Mouse (Mus musculus): Measurements from ENCODE around the gene Ulk4.
A peak's percentile ranks its signal among the peaks of the same experiment; 100 is the strongest.
"Not testable (repeated sequence)": the region's sequence is repeated elsewhere in the genome, so short reads cannot be mapped to it uniquely, and the experiment has no call there.

Ulk4 gene

DNA sequence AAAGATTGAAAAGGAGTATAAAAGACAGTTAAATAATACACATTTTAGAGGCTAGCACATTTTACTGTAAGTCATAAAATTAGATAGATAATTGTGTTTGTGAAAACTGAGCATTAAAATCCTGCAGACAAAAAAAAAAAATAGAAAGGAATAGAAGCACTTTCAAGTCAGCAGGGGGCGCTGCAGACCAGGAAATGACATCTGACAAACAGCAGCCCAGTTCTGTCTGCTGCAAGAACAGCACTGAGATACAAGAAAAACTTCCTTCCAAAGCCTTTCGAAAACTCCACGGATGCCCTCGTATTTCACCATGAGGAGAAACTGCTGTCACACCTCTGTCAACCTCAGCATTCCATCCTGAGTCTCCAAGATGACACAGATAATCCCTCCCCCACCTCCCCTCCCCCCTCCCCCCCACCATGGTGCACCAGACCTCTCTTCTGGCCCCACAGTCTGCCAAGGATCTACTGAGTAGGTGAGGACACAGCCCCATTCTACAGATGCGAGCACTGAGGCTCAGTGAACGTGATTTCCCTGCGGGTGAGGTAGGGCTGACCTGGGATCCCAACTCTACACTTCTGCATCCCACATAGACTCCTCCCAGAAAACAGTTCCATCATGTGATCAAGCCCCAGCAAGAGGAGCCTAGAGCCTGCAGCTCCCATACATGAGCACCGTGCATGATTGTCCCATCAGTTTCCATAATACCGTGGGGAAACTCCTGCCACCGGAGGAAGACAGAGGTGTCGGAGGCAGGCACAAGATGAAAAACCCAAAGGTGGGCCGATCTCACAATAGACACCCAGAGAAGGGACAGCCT is 28.8 kb downstream of the Ulk4 start:
- peak; percentile 68 for DNase-seq

DNA sequence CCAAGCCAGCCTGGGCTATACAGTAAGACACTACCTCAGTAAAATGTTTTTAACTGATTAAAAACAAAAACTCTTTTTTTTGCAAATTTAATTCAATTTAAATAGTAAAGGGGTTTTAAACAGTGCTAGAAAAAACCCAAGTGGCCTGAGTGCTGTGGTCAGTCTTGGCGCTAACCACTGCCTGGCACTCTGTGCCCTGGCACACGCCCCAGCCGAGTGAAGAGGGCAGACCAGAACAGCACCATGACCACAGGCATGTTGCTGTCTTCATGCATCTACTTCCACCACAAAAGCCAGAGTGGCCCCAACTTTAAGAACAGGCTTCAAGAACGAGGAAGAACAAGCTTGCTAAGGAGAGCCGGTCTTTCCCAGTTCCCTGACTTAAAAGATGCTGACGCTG is 29.9 kb downstream of the Ulk4 start:
- DNase-seq, result no peak

DNA sequence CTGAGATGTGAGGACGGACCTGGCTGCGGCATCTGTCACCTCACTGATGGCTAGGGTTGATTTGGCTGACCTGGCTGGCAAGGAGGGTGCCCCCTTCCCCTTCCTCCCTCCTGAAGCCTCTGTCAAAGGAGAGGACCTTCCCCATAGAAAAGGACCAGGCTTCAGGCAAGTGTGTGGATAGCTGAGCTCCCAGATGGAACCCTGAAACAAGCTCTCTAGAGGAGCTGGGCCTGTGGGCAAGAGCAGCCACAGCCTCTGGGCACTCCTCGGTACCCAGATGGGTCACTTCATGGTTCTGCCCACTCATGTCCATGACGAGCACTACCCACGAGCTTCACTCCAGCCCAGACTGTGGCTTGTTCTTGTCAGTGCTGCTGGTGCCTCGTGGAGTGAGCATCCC is 34.7 kb downstream of the Ulk4 start:
- DNase-seq, result no peak

DNA sequence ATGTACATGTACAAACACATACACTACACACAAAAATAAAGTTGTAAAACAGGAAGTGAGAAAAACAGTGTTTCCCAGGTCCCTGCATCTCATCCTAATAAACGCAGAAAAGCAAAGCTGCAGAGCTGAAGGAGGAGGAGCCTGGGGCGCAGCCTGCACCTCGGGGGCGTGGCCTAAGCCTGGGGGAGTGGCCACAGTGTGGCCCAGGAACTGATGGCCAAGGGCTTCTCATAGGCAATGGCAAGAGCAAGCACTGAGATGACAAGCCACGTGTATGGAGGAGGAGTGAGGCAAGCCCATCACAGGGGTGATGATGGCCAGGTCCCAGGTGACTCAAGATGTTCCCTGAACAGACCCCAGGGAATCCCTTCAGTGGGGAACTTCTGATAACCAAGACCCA is 35.2 kb downstream of the Ulk4 start:
- DNase-seq, result no peak

DNA sequence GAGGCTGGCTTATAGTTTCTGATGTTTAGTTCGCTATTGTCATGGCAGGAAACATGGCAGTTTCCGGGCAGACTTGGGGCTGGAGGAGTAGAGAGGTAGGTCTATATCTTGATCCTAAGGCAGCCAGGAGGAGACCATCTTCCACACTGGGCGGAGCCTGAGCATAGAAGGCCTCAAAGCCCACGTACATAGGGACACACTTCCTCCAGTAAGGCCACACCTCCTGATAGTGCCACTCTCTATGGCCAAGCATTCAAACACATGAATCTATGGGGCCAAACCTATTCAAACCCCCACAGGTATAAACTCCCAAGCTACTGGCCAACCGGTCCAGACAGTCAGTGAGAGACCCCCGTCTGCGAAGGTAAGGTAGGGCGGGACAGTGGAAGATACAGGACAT is 35.6 kb downstream of the Ulk4 start:
- DNase-seq, result no peak

DNA sequence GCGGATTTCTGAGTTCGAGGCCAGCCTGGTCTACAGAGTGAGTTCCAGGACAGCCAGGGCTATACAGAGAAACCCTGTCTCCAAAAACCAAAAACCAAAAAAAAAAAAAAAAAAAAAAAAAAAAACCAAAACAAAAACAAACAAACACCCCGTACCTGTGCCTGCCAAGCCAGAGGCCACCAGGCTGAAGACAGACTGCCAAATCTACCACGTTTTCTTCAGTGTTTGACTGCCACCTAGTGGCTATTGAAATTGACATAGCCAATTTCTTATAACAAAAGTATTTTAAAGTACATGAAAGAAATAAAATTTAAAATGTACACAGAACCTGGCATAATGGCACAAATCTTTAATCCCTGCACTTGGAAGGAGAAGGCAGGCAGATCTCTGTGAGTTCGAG is 36.8 kb downstream of the Ulk4 start:
- peak; percentile 39 for DNase-seq

DNA sequence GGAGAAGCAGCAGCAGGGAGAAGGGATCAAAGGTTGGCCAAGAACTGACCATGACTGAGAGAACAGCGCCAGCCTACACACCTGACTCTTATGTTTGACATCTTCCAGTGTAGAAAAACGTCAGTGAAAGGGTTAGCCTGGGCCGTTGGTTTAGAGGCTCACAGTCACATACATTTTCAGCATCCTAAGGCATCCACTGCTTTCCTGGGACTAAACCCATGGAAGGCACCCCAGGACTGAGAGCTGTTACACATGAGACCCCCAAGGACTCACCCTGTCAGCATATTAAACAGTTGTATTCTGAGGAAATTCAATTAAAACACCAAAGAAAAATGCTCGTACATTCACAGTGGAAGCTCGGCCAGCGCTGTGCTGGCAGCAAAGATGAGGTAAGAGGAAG is 37.4 kb downstream of the Ulk4 start:
- no peak for DNase-seq

DNA sequence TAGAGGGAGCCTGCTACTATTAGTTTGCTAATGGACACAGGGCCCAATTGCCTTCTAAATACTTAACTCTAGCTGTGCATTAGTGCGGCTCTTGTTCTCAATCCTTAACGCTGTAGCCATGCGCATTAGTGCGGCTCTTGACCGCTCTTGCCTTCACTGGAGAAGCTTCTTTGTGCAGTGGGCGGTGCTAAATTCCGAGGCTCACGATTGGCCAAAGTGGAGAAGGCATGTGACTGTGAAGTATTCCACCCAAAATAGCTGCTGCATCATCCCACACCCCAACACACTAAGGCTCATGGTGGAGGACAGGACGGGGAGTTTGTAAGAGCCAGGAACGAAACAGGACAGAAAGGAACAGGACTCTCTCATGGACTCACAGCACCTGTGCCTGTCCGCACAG is 58.4 kb downstream of the Ulk4 start:
- DNase-seq, result no peak

DNA sequence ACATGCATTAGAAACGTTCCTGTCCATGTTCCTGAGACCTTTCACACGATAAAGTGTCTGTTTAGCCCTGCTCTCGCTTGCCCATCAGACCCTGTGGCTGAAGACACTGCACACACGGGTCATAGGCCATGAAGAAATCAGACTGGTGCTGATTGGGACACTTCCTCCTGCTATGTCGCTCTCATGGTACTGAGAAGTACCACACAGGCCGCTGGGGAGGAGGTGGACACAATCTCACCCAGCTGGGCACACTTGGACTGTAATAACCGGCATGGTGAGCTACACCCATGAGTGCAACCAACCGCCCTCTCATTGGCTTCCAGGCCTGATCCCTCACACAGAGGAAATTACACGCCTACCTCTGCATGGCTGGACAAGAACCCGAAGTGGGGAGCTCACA is 58.8 kb downstream of the Ulk4 start:
- DNase-seq, result no peak

DNA sequence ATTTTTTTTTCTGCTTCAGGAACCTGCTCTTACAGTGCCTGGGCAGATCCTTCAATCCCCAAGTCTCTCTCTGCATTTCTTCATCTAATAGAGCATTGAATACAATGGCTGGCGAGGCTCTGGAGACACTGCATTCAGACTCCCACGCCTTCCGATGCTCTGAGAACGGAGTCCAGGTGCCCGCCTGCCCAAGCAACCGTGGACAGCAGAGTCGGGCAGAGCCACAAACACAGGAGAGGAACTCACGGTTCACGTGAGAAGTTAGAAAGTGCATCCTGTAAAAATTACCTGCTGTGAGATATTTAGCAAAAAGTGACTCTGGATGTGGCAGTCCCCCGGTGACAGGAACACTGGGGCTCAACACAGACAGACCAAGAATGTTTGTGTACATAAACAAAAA is 59.3 kb downstream of the Ulk4 start:
- no peak for DNase-seq

DNA sequence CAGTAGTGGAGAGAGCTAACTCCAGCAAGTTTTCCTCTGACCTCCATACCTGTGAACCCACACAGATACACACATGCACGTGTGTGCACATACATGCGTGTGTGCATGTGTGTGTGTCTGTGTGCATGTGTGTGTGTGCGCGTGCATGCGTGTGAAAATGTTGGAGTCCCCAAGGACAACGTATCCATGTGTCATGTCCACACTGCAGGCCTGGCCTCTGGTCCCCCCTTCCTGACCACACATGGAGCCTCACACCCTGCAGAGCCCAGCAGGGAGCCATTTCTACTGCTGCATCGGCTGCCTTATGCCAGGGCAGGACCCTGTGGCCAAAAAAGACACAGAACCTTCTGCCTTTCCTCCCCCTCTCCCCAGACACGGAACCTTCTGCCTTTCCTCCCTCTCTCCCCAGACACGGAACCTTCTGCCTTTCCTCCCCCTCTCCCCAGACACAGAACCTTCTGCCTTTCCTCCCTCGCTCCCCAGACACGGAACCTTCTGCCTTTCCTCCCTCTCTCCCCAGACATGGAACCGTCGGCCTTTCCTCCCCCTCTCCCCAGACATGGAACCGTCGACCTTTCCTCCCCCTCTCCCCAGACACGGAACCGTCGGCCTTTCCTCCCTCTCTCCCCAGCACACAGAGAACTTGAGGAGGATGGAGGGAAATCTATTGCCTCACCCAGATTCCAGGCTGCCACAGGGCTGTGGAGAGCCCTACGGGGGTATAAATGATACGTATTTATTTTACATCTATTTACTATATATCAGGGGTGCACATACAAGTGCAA is 60.3 kb downstream of the Ulk4 start:
- DNase-seq, result no peak

DNA sequence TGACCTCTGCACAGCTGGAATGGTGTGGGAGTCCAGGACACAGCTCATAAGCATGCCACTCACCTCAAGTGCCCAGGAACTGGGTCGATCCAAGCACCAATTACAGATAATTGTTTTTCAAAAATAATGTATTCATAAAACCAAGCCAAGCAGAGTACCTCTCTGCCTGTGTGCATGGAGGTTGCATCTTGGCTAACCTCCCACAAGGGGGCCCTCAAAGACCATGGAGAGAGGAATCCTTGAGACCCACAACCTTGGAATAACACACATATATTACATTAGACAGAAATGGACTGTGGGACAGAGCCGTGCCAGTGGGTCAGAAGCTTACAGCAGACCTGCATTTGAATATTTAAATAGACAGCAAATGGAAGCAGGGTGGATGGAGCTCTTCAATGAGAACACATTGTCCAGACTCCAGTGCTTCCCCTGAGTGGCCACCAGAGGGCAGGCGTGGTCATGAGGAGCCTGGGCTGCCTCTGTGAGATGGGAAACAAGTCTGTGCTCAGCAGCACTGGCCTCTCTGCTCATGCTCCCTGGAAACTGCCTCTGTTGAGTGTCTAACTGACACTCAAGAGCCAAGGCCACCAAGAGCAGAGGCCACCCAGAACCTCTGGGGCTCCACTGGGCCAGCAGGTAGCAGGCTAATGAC is 61.5 kb downstream of the Ulk4 start:
- peak; percentile 46 for DNase-seq

DNA sequence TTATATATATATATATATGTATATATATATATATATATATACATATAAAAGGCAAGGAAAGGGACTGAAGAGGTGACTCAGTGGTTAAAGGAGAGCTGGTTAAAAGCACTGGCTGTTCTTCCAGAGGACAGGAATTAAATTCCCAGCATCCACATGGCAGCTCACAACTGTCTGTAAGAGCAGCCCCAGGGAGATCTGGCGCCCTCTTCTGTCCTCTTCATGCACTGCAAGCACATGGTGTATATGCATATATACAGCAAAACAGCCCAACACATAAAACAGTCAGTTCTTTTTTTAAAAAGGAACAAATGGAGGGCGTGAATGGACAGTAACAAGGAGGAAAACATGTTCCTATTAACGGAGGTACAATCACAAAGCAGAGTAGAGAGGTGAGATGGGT is 64.7 kb downstream of the Ulk4 start:
- DNase-seq, result no peak

DNA sequence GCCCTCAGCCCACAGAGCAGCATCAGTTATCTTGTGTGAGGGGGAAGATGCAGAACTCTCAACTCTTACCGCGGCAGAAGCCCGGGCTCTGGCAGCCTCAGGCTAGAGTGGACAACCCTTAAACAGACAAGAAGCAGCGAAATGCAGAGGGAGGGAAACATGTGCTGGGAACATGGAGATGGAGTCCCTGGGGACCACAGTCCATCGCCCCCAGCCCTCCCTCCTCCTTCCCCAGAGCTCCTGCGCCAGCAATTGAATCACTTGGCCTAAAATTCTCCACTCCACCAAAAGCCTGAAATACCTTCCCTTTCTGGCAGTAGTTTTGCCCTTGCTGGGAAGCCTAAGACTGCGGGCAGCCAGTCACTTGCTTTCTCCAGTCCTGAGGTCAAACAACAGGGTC is 72.0 kb downstream of the Ulk4 start:
- no peak for DNase-seq

DNA sequence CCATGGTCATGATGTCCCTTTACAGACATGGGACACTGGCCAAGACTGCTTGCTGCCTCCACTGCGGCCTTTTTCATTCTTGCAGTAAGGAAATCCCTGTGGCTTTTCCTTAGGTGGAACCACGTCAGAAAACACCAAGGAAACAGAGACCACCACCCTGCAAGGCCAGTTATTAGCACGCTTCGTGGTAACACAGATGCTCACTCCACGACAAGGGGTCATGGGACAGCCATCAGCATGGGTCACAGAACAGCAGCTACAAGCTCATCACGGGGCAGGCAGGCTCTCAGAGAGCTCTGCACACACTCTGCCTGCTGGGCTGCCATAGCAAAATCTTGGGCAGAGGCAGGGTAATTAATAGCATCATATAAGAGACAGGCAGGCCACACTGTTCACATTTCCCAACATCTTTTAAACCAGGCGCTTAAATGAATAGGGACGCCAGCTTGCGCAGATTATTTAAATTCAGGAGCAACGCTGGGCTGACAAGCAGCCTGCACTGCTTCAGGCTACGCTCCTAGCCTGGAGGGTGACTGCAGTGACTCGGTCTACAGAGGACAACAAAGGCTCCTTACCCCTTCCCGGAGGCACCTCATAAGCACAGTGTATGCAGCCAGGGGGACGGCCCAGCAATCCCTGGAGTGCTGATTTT is 72.7 kb downstream of the Ulk4 start:
- DNase-seq, result no peak

DNA sequence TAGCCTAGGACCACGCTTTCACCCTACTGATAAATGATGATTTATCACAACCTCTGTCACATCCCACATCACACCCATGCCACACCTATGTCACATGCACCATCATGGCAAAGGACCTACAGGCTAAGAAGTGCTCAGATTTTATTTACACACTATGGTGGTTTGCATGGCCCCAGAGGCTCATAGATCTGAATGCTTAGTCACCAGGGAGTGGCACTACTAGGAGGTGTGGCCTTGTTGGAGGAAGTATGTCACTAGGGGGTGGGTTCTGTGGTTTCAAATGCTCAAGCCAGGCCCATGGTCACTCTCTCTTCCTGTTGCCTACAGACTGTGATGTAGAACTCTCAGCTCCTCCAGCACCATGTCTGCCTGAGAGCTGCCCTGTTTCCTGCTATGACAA is 73.3 kb downstream of the Ulk4 start:
- DNase-seq, result no peak

DNA sequence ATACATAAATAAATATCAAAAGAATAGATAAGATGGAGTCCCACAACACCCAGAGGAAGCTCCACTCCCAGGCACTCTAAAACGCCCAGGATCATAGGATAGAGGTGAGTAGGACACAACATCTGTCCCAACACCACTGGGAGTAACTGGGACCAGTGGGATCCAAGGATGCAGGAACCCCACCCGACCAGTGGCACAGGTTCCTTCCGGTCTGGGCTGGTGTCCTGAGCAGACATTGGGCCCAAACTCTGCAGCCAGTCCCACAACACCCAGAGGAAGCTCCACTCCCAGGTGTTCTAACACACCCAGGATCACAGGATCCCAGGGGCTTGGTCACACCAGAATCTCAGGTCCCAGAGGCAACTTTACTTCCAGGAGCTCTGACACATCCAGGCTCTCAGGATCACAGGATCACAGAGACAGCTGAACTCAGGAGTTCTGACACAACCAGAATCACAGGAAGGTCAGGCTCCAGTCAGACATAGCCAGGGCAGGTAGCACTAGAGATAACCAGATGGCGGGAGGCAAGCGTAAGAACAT is 77.8 kb downstream of the Ulk4 start:
- not testable (repeated sequence) for DNase-seq

DNA sequence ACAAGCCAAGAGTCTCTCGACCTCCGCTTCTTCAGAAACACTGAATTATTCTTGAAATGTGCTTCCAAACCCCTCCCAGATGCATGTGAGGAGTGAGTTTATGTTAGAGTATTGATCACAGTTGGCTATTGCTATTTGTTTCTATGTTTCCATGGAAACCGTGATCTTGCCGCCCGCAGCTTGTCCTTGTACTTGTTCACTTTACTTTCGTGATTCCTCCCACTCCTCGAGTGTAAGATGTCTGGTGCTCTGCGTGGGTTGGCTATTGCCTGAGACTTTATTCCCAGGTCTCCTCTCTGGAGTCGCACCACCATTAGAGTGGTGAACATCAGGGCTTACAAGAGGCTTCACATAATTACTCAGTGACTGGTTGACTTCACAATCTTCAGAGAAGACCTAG is 80.5 kb downstream of the Ulk4 start:
- DNase-seq, result no peak

DNA sequence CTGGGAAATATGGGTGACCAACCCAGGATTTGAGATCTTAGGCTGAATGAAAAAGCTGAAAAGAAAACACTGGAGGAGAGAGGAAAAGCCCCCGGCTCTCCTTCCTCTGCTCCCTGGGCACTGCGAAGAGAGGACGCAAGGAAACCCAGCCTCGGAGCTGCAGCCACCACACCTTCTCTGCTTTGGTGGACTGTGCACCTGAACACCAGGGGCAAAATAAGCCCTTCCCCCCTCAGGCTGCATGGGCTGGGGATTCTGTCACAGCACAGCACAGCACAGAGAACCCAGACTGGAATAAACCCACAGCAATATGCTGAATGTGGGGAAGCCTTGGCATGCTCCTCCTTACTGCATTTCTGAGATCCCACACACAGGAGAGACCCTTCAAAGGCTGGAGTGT is 81.9 kb downstream of the Ulk4 start:
- no peak for DNase-seq

DNA sequence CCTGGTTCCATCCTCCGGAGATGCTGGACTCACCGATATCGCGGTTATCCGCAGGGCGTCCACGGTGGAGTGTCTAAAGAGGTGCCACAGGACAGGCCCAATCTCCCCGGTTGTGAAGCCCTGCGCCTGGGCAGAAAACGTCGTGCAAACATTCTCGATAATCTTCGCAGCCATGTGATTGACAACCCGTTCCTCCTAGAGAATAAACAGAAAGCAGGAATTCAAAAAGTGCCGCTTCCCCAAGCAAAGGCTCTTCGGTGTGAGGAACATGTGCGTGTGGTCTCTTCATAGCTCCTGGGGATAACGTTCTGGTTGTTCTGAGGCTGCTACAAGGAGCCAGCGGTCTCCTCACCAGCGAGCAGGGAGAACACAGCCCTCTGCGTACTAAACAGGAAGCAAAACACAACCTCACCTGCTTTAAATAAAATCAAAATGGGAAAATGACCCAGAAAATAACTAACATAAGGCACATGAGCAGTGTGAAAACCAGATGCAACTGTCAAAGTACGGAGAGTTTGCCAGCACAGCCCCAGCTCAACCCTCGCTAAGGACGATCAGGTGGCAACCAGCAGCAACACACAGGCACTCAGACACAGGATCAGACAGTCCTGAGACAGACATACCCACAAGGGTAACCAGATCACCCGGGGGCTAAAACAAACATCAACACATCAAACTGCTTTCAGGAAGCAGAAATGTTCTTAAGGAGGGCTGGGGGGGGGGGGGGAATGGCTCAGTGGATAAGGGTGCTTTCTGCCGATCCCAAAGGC is 84.2 kb downstream of the Ulk4 start:
- no peak for DNase-seq

DNA sequence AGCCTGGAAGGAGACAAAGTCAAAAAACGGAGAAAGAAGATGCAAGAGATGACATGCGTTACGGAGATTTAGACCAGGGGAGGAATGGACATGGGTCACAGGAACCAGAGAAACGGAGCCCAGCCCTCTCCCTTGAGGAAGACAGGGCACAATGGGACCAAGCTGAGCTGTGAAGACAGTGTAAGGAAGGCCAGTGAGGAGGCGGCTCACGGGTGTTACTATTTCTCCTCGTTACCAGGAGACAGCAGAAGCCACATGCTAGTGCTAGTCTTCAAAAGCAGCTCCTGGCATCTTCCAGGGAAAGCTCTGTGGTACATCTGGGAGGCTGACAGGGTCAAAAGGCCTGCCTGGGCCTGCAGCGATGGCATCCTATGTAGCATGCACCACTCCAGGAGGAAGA is 89.2 kb downstream of the Ulk4 start:
- DNase-seq, result no peak

DNA sequence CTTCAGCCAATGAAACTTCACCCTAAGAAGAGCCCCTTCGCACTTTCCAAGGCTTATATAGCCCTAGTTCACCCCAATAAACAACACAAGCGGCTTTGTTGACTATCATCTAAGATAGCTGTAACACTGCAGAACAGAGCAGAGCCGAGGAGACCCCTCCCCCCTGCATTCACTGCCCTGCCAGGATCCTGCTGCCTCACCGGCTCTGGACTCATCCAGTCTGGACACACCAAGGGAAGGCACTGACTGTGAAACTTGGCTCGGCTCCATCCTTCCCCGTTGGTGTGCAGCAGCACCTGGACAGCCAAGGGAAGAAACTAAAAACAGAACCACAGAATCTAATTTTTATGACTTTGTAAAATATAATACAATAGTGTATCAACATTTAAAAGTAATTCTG is 91.2 kb downstream of the Ulk4 start:
- peak; percentile 59 for DNase-seq
